Mouse (Mus musculus): ENCODE data around the gene Fzr1. TPM values are rescaled to one million over a fixed set of nuclear protein-coding genes. Genes with fewer than 3 reads are reported as not detected.
A peak's percentile ranks its signal among the peaks of the same experiment; 100 is the strongest.

The Fzr1 gene
- polyA plus RNA-seq, 1 experiment from 2014 or later = 88.5 TPM

- Histone ChIP-seq H3K27ac (no peak overlapping the region), H3K4me1 (peaks cover 20% of the 10 kb centered on the region), H3K27me3 (replicated peaks) (no peaks in the 10 kb centered on the region), H3K9ac (no peak overlapping the region), H3K4me2 (no peak overlapping the region), H3K9me3 (no peaks in the 10 kb centered on the region), H3K4me3 (replicated peaks) (no peak overlapping the region), H3K36me3 (peaks cover 27% of the 10 kb centered on the region; the same call in 1 of the 2 replicates)
- 94% methylated on average over 20 of the region's 20 CpGs for WGBS
- no peak for ATAC-seq (ENCODE audit: insufficient read depth, low FRiP score, low read depth)
Observed at GRCm38 (mm10) chr10:81387716-81388115, 9.4 kb upstream of the Fzr1 start.

GRCm38 (mm10) chr10:81385603-81386306 is 7.4 kb upstream of the Fzr1 start:
- Histone ChIP-seq H3K4me2 (peak overlapping the region; percentile 79), H3K4me1 (peaks cover 15% of the 10 kb centered on the region), H3K9ac (no peak overlapping the region), H3K27ac (no peak overlapping the region), H3K36me3 (peaks cover 27% of the 10 kb centered on the region; the same call in 1 of the 2 replicates), H3K9me3 (no peaks in the 10 kb centered on the region), H3K4me3 (replicated peaks) (peak overlapping the region; percentile 73), H3K27me3 (replicated peaks) (no peaks in the 10 kb centered on the region)
- no peak for ATAC-seq (ENCODE audit: insufficient read depth, low FRiP score, low read depth)
- WGBS = 67% methylated on average over 22 of the region's 22 CpGs

GRCm38 (mm10) chr10:81384605-81384982 is 6.3 kb upstream of the Fzr1 start:
- peak overlapping the region; percentile 73 for H3K4me3 ChIP-seq (replicated peaks)
- peaks cover 27% of the 10 kb centered on the region; the same call in 1 of the 2 replicates for H3K36me3 ChIP-seq
- H3K9me3 ChIP-seq = no peaks in the 10 kb centered on the region
- WGBS = under 1% methylated on average over 19 of the region's 19 CpGs
- ATAC-seq (ENCODE audit: insufficient read depth, low FRiP score, low read depth) = 0 out of 2 replicates have a peak, but pooled peaks have one; percentile 0
- H3K4me1 ChIP-seq = peaks cover 9% of the 10 kb centered on the region
- H3K27me3 ChIP-seq (replicated peaks) = no peaks in the 10 kb centered on the region
- peak overlapping the region; percentile 79 for H3K4me2 ChIP-seq
- H3K27ac ChIP-seq = peak overlapping the region; percentile 68
- H3K9ac ChIP-seq = peak overlapping the region; percentile 59

- Histone ChIP-seq H3K4me3 (replicated peaks) (peak within 1 kb of the TSS; percentile 73), H3K36me3 (peaks cover 27% of the 10 kb centered on the region; the same call in 1 of the 2 replicates), H3K4me1 (peaks cover 9% of the 10 kb centered on the region), H3K27me3 (replicated peaks) (no peaks in the 10 kb centered on the region), H3K9ac (peak within 1 kb of the TSS; percentile 59), H3K9me3 (no peaks in the 10 kb centered on the region), H3K27ac (peak within 1 kb of the TSS; percentile 68), H3K4me2 (peak within 1 kb of the TSS; percentile 79)
- 7% methylated on average over 54 of the region's 54 CpGs for WGBS
- ATAC-seq (ENCODE audit: insufficient read depth, low FRiP score, low read depth) = peak; percentile 91
Observed at GRCm38 (mm10) chr10:81383802-81384604, 5.7 kb upstream of the Fzr1 start, which contains the start of the genes Dohh and Gm48551. Gene Dohh (plus strand): TSS chr10:81384428. Gene Gm48551 (plus strand): TSS chr10:81384466.

- peaks cover 14% of the 10 kb centered on the region for H3K4me1 ChIP-seq
- no peak overlapping the region for H3K9ac ChIP-seq
- peaks cover 14% of the 10 kb centered on the region; the same call in 1 of the 2 replicates for H3K36me3 ChIP-seq
- ATAC-seq (ENCODE audit: insufficient read depth, low FRiP score, low read depth) = peak; percentile 40; the same call in 1 of the 2 replicates
- H3K4me3 ChIP-seq (replicated peaks) = no peak overlapping the region
- H3K4me2 ChIP-seq = no peak overlapping the region
- H3K27me3 ChIP-seq (replicated peaks) = no peaks in the 10 kb centered on the region
- H3K27ac ChIP-seq = peak overlapping the region; percentile 50; the same call in 1 of the 2 replicates
- 58% methylated on average over 5 of the region's 5 CpGs for WGBS
- H3K9me3 ChIP-seq = no peaks in the 10 kb centered on the region
Observed at GRCm38 (mm10) chr10:81382039-81382438, 3.7 kb upstream of the Fzr1 start.

GRCm38 (mm10) chr10:81379809-81380378 is 1.6 kb upstream of the Fzr1 start:
- ATAC-seq (ENCODE audit: insufficient read depth, low FRiP score, low read depth) = no peak
- WGBS = 83% methylated on average over 6 of the region's 6 CpGs
- Histone ChIP-seq H3K4me1 (peaks cover 23% of the 10 kb centered on the region), H3K36me3 (peaks cover 8% of the 10 kb centered on the region; the same call in 1 of the 2 replicates), H3K9ac (no peak overlapping the region), H3K27me3 (replicated peaks) (no peaks in the 10 kb centered on the region), H3K9me3 (no peaks in the 10 kb centered on the region), H3K27ac (no peak overlapping the region; the same call in 1 of the 2 replicates), H3K4me3 (replicated peaks) (no peak overlapping the region), H3K4me2 (no peak overlapping the region)

- Histone ChIP-seq H3K9ac (peak overlapping the region; percentile 22; the same call in 1 of the 2 replicates), H3K36me3 (peaks cover 8% of the 10 kb centered on the region; the same call in 1 of the 2 replicates), H3K9me3 (no peaks in the 10 kb centered on the region), H3K4me3 (replicated peaks) (peak overlapping the region; percentile 82), H3K27me3 (replicated peaks) (no peaks in the 10 kb centered on the region), H3K4me2 (peak overlapping the region; percentile 63), H3K27ac (peak overlapping the region; percentile 74), H3K4me1 (peaks cover 23% of the 10 kb centered on the region)
- ATAC-seq (ENCODE audit: insufficient read depth, low FRiP score, low read depth) = no peak
- WGBS = 53% methylated on average over 3 of the region's 3 CpGs
Observed at GRCm38 (mm10) chr10:81379183-81379553, 852 bp upstream of the Fzr1 start.

- peak overlapping the region; percentile 79 for H3K4me2 ChIP-seq
- peak overlapping the region; percentile 82 for H3K4me3 ChIP-seq (replicated peaks)
- no peaks in the 10 kb centered on the region for H3K9me3 ChIP-seq
- WGBS = under 1% methylated on average over 46 of the region's 46 CpGs
- H3K9ac ChIP-seq = peak overlapping the region; percentile 22; the same call in 1 of the 2 replicates
- peak; percentile 95 for ATAC-seq (ENCODE audit: insufficient read depth, low FRiP score, low read depth)
- no peaks in the 10 kb centered on the region for H3K27me3 ChIP-seq (replicated peaks)
- peak overlapping the region; percentile 74 for H3K27ac ChIP-seq
- peaks cover 8% of the 10 kb centered on the region; the same call in 1 of the 2 replicates for H3K36me3 ChIP-seq
- H3K4me1 ChIP-seq = peaks cover 23% of the 10 kb centered on the region
Observed at GRCm38 (mm10) chr10:81378553-81379182, 352 bp upstream of the Fzr1 start.

GRCm38 (mm10) chr10:81377362-81377664 is 1.0 kb downstream of the Fzr1 start:
- Histone ChIP-seq H3K4me2 (peak overlapping the region; percentile 79), H3K9me3 (no peaks in the 10 kb centered on the region), H3K27ac (peak overlapping the region; percentile 68), H3K9ac (peak overlapping the region; percentile 81; the same call in 1 of the 2 replicates), H3K27me3 (replicated peaks) (no peaks in the 10 kb centered on the region), H3K36me3 (peaks cover 16% of the 10 kb centered on the region; the same call in 1 of the 2 replicates), H3K4me1 (peaks cover 26% of the 10 kb centered on the region), H3K4me3 (replicated peaks) (peak overlapping the region; percentile 82)
- no peak for ATAC-seq (ENCODE audit: insufficient read depth, low FRiP score, low read depth)
- WGBS = 27% methylated on average over 2 of the region's 2 CpGs

GRCm38 (mm10) chr10:81376561-81377361 is 1.6 kb downstream of the Fzr1 start:
- Histone ChIP-seq H3K4me1 (peaks cover 26% of the 10 kb centered on the region), H3K27ac (peak overlapping the region; percentile 68), H3K4me2 (peak overlapping the region; percentile 79), H3K27me3 (replicated peaks) (no peaks in the 10 kb centered on the region), H3K4me3 (replicated peaks) (peak overlapping the region; percentile 82), H3K9me3 (no peaks in the 10 kb centered on the region), H3K9ac (peak overlapping the region; percentile 81; the same call in 1 of the 2 replicates), H3K36me3 (peaks cover 19% of the 10 kb centered on the region; the same call in 1 of the 2 replicates)
- 30% methylated on average over 6 of the region's 6 CpGs for WGBS
- no peak for ATAC-seq (ENCODE audit: insufficient read depth, low FRiP score, low read depth)

All from stomach, embryonic 15.5 days (tissue).